Mouse (Mus musculus) right cerebral cortex, adult 18-20 months (tissue): ENCODE measurements around the gene Mier3.

Source experiments
- DNase-seq: peaks from one replicate; pipeline ENCODE4 v3.0.0; 2022; ENCODE audit warnings: mixed read lengths

Mier3 gene

GRCm38 (mm10) chr13:111680679-111681078, at the start of gene Mier3:
Gene Mier3, plus strand, starts transcription at chr13:111680979.
- DNase-seq = no peak

GRCm38 (mm10) chr13:111634163-111635160, 46.3 kb upstream of the Mier3 start:
- no peak for DNase-seq

- no peak for DNase-seq
Measured at GRCm38 (mm10) chr13:111640319-111640718, 40.5 kb upstream of the Mier3 start.

GRCm38 (mm10) chr13:111643636-111644035, 37.1 kb upstream of the Mier3 start:
- no peak for DNase-seq

GRCm38 (mm10) chr13:111646204-111646603, 34.6 kb upstream of the Mier3 start:
- DNase-seq = no peak

- DNase-seq = no peak
Measured at GRCm38 (mm10) chr13:111647279-111647678, 33.5 kb upstream of the Mier3 start.

GRCm38 (mm10) chr13:111651020-111651419, 29.8 kb upstream of the Mier3 start:
- DNase-seq = no peak

GRCm38 (mm10) chr13:111655273-111655672, 25.5 kb upstream of the Mier3 start:
- no peak for DNase-seq

GRCm38 (mm10) chr13:111655856-111656255, 24.9 kb upstream of the Mier3 start:
- DNase-seq = no peak

- DNase-seq = no peak
Measured at GRCm38 (mm10) chr13:111656309-111656708, 24.5 kb upstream of the Mier3 start.

- DNase-seq = no peak
Measured at GRCm38 (mm10) chr13:111656769-111657168, 24.0 kb upstream of the Mier3 start.

GRCm38 (mm10) chr13:111658501-111659280, 22.1 kb upstream of the Mier3 start:
- no peak for DNase-seq

- DNase-seq = no peak
Measured at GRCm38 (mm10) chr13:111659430-111659829, 21.3 kb upstream of the Mier3 start.

GRCm38 (mm10) chr13:111660072-111660471, 20.7 kb upstream of the Mier3 start:
- DNase-seq = no peak

GRCm38 (mm10) chr13:111660556-111660955, 20.2 kb upstream of the Mier3 start:
- no peak for DNase-seq

GRCm38 (mm10) chr13:111668016-111668415, 12.8 kb upstream of the Mier3 start:
- no peak for DNase-seq

GRCm38 (mm10) chr13:111676841-111677240, 3.9 kb upstream of the Mier3 start:
- no peak for DNase-seq

- no peak for DNase-seq
Measured at GRCm38 (mm10) chr13:111684056-111684625, 3.4 kb downstream of the Mier3 start.

- peak; percentile 90 for DNase-seq
Measured at GRCm38 (mm10) chr13:111685751-111686462, 5.1 kb downstream of the Mier3 start.

- DNase-seq = peak; percentile 24
Measured at GRCm38 (mm10) chr13:111686522-111687284, 5.9 kb downstream of the Mier3 start.

GRCm38 (mm10) chr13:111687285-111687781, 6.6 kb downstream of the Mier3 start:
- DNase-seq = peak; percentile 57

- no peak for DNase-seq
Measured at GRCm38 (mm10) chr13:111703396-111703795, 22.6 kb downstream of the Mier3 start.
